Mouse (Mus musculus): Measurements from ENCODE around the gene Plppr3. TPM values are rescaled to one million over a fixed set of nuclear protein-coding genes. Genes with fewer than 3 reads are reported as not detected.

Gene Plppr3
- total RNA-seq, 1 experiment = 3.7 TPM

DNA sequence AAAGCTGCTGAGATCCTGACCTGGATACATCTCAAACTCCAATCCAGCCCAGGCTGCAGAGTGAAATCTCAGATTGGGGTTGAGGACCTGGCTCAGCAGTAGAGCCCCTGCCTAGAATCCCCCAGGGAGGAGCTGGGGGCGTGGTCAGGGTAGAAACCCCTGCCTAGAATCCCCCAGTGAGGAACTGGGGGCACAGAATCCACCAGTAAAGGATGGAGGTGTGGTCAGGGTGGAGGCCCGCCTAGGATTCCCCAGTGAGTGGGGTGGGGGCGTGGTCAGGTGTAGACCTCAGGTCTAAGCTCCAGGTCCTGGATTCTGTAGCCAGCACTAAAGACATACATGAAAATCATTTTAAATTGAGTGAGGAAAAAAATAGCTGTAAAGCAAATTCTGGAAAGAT lies 1.6 kb downstream of the Plppr3 start:
- in situ Hi-C loops (cut with MboI; ENCODE audit: low sequenced_read_pairs in 2 of 2, unreplicated experiment in 2 of 2) = no loop called here
- DNase-seq (ENCODE audit: low read depth, low spot score) = no peak
- no peak overlapping the region for H3K4me3 ChIP-seq (ENCODE audit: insufficient read depth in 1 of 2, low read depth in 1 of 2, low read length in 2 of 2, poor library complexity in 1 of 2, severe bottlenecking in 1 of 2)
- H3K4me1 ChIP-seq (ENCODE audit: control insufficient read depth in 2 of 2, insufficient read depth in 2 of 2, low read length in 2 of 2, poor library complexity in 1 of 2) = no peaks in the 10 kb centered on the region
- no peak overlapping the region for H3K27ac ChIP-seq (ENCODE audit: insufficient read depth, low read depth, low read length, poor library complexity, severe bottlenecking)
- H3K36me3 ChIP-seq (ENCODE audit: control insufficient read depth, insufficient read depth, low read length, poor library complexity, severe bottlenecking) = no peaks in the 10 kb centered on the region
- H3K9me3 ChIP-seq (ENCODE audit: control insufficient read depth, insufficient read depth, low read depth, low read length) = no peaks in the 10 kb centered on the region
- TF ChIP-seq CHD2 (IDR thresholded peaks at IDR 0.05; ENCODE audit: low read depth, low read length) (no peak), HCFC1 (IDR thresholded peaks at IDR 0.05; ENCODE audit: borderline replicate concordance, insufficient read depth, low read length) (no peak), MAFK (IDR thresholded peaks at IDR 0.05; ENCODE audit: insufficient read depth, low read depth, low read length) (no peak), ZC3H11A (IDR thresholded peaks at IDR 0.05; ENCODE audit: borderline replicate concordance, low read depth, low read length) (no peak), ZNF384 (IDR thresholded peaks at IDR 0.05; ENCODE audit: low read depth, low read length) (no peak)
- no peak overlapping the region for H3K9ac ChIP-seq (ENCODE audit: insufficient read depth, low read depth, low read length, poor library complexity, severe bottlenecking)

- TF ChIP-seq ZC3H11A (IDR thresholded peaks at IDR 0.05; ENCODE audit: borderline replicate concordance, low read depth, low read length) = no peak
- no peak for TF ChIP-seq HCFC1 (IDR thresholded peaks at IDR 0.05; ENCODE audit: borderline replicate concordance, insufficient read depth, low read length)
- no peak for TF ChIP-seq MAFK (IDR thresholded peaks at IDR 0.05; ENCODE audit: insufficient read depth, low read depth, low read length)
- Histone ChIP-seq H3K9ac (ENCODE audit: insufficient read depth, low read depth, low read length, poor library complexity, severe bottlenecking) (no peak overlapping the region), H3K4me3 (ENCODE audit: insufficient read depth in 1 of 2, low read depth in 1 of 2, low read length in 2 of 2, poor library complexity in 1 of 2, severe bottlenecking in 1 of 2) (no peak overlapping the region), H3K36me3 (ENCODE audit: control insufficient read depth, insufficient read depth, low read length, poor library complexity, severe bottlenecking) (no peaks in the 10 kb centered on the region), H3K9me3 (ENCODE audit: control insufficient read depth, insufficient read depth, low read depth, low read length) (no peaks in the 10 kb centered on the region), H3K4me1 (ENCODE audit: control insufficient read depth in 2 of 2, insufficient read depth in 2 of 2, low read length in 2 of 2, poor library complexity in 1 of 2) (peaks cover 0 to under 1% of the 10 kb centered on the region in 2 experiments; a peak in 1 of 4 replicates), H3K27ac (ENCODE audit: insufficient read depth, low read depth, low read length, poor library complexity, severe bottlenecking) (no peak overlapping the region)
- no peak for DNase-seq (ENCODE audit: low read depth, low spot score)
- in situ Hi-C loops (cut with MboI; ENCODE audit: low sequenced_read_pairs in 2 of 2, unreplicated experiment in 2 of 2) = no loop called here
These were observed 2.6 kb downstream of the Plppr3 start for GRCm38 (mm10) chr10:79871845-79872244.

- H3K9ac ChIP-seq (ENCODE audit: insufficient read depth, low read depth, low read length, poor library complexity, severe bottlenecking) = no peak overlapping the region
- H3K4me3 ChIP-seq (ENCODE audit: insufficient read depth in 1 of 2, low read depth in 1 of 2, low read length in 2 of 2, poor library complexity in 1 of 2, severe bottlenecking in 1 of 2) = no peak overlapping the region
- DNase-seq (ENCODE audit: low read depth, low spot score) = no peak
- H3K27ac ChIP-seq (ENCODE audit: insufficient read depth, low read depth, low read length, poor library complexity, severe bottlenecking) = no peak overlapping the region
- peaks cover 19% of the 10 kb centered on the region for H3K36me3 ChIP-seq (ENCODE audit: control insufficient read depth, insufficient read depth, low read length, poor library complexity, severe bottlenecking)
- in situ Hi-C loops (cut with MboI; ENCODE audit: low sequenced_read_pairs in 2 of 2, unreplicated experiment in 2 of 2) = no loop called here
- no peak for TF ChIP-seq MAFK (IDR thresholded peaks at IDR 0.05; ENCODE audit: insufficient read depth, low read depth, low read length)
- TF ChIP-seq CHD2 (IDR thresholded peaks at IDR 0.05; ENCODE audit: low read depth, low read length) = no peak
- TF ChIP-seq HCFC1 (IDR thresholded peaks at IDR 0.05; ENCODE audit: borderline replicate concordance, insufficient read depth, low read length) = no peak
- no peak for TF ChIP-seq ZC3H11A (IDR thresholded peaks at IDR 0.05; ENCODE audit: borderline replicate concordance, low read depth, low read length)
- no peak for TF ChIP-seq ZNF384 (IDR thresholded peaks at IDR 0.05; ENCODE audit: low read depth, low read length)
- no peaks in the 10 kb centered on the region for H3K9me3 ChIP-seq (ENCODE audit: control insufficient read depth, insufficient read depth, low read depth, low read length)
- peaks cover 0 to 5% of the 10 kb centered on the region in 2 experiments; a peak in 1 of 4 replicates for H3K4me1 ChIP-seq (ENCODE audit: control insufficient read depth in 2 of 2, insufficient read depth in 2 of 2, low read length in 2 of 2, poor library complexity in 1 of 2)
These were observed 7.8 kb downstream of the Plppr3 start for GRCm38 (mm10) chr10:79866601-79867000.

DNA sequence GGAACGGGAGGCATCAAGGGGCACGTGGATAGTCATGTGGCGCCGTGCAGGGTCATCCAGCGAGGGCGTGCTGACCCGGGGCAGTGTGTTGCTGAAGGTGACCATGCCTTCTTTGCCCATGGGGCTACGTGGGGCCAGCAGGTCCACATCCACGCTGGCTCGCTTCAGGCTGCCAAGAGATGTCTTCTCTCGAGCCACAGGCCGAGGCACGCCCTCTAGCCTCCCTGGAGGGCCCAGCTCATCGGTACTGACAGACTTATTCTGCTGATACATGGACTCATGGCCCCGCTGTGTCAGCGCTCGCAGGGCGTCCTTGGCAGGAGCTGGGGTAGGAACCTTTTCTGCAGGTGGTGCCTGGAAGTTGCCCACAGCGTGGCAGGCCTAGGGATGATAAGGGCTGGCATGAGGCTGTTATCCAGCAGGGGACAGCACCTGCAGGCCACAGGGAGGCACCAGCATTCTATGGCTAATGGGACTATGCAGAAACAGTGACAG lies 8.6 kb downstream of the Plppr3 start:
- in situ Hi-C loops (cut with MboI; ENCODE audit: low sequenced_read_pairs in 2 of 2, unreplicated experiment in 2 of 2) = no loop called here
- Histone ChIP-seq H3K4me1 (ENCODE audit: control insufficient read depth in 2 of 2, insufficient read depth in 2 of 2, low read length in 2 of 2, poor library complexity in 1 of 2) (peaks cover 0 to 10% of the 10 kb centered on the region in 2 experiments; a peak in 1 of 4 replicates), H3K9me3 (ENCODE audit: control insufficient read depth, insufficient read depth, low read depth, low read length) (no peaks in the 10 kb centered on the region), H3K4me3 (ENCODE audit: insufficient read depth in 1 of 2, low read depth in 1 of 2, low read length in 2 of 2, poor library complexity in 1 of 2, severe bottlenecking in 1 of 2) (no peak overlapping the region), H3K36me3 (ENCODE audit: control insufficient read depth, insufficient read depth, low read length, poor library complexity, severe bottlenecking) (peaks cover 26% of the 10 kb centered on the region), H3K27ac (ENCODE audit: insufficient read depth, low read depth, low read length, poor library complexity, severe bottlenecking) (no peak overlapping the region), H3K9ac (ENCODE audit: insufficient read depth, low read depth, low read length, poor library complexity, severe bottlenecking) (no peak overlapping the region)
- TF ChIP-seq HCFC1 (IDR thresholded peaks at IDR 0.05; ENCODE audit: borderline replicate concordance, insufficient read depth, low read length) (no peak), MAFK (IDR thresholded peaks at IDR 0.05; ENCODE audit: insufficient read depth, low read depth, low read length) (no peak), CHD2 (IDR thresholded peaks at IDR 0.05; ENCODE audit: low read depth, low read length) (no peak), ZNF384 (IDR thresholded peaks at IDR 0.05; ENCODE audit: low read depth, low read length) (no peak), ZC3H11A (IDR thresholded peaks at IDR 0.05; ENCODE audit: borderline replicate concordance, low read depth, low read length) (no peak)
- no peak for DNase-seq (ENCODE audit: low read depth, low spot score)

DNA sequence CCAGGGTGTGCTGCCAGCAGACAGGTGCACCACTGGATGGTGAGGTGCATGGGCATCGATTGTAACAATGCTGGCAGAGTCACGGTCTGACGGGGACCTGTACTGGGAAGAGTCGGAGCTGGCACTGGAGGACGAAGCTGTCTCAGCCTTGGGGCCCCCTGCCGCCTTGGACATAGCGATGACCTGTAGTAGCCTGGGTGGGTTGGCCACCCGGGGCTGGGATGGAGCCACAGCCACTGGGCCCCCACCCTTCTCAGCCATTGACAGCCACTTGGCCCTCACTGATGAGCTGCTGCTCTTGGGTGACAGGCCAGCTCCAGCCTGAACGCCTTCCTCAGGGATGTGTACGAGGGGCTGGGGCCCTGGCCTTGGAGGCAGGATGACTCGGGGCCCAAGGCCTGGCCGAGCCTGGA lies 9.2 kb downstream of the Plppr3 start:
- Histone ChIP-seq H3K4me3 (ENCODE audit: insufficient read depth in 1 of 2, low read depth in 1 of 2, low read length in 2 of 2, poor library complexity in 1 of 2, severe bottlenecking in 1 of 2) (no peak overlapping the region), H3K36me3 (ENCODE audit: control insufficient read depth, insufficient read depth, low read length, poor library complexity, severe bottlenecking) (peaks cover 33% of the 10 kb centered on the region), H3K4me1 (ENCODE audit: control insufficient read depth in 2 of 2, insufficient read depth in 2 of 2, low read length in 2 of 2, poor library complexity in 1 of 2) (peaks cover 0 to 15% of the 10 kb centered on the region in 2 experiments; a peak in 1 of 4 replicates), H3K27ac (ENCODE audit: insufficient read depth, low read depth, low read length, poor library complexity, severe bottlenecking) (no peak overlapping the region), H3K9me3 (ENCODE audit: control insufficient read depth, insufficient read depth, low read depth, low read length) (no peaks in the 10 kb centered on the region), H3K9ac (ENCODE audit: insufficient read depth, low read depth, low read length, poor library complexity, severe bottlenecking) (no peak overlapping the region)
- TF ChIP-seq CHD2 (IDR thresholded peaks at IDR 0.05; ENCODE audit: low read depth, low read length) = 0 out of 2 replicates have a peak, but pooled peaks have one; percentile 2
- TF ChIP-seq MAFK (IDR thresholded peaks at IDR 0.05; ENCODE audit: insufficient read depth, low read depth, low read length) = no peak
- TF ChIP-seq ZC3H11A (IDR thresholded peaks at IDR 0.05; ENCODE audit: borderline replicate concordance, low read depth, low read length) = no peak
- no peak for TF ChIP-seq HCFC1 (IDR thresholded peaks at IDR 0.05; ENCODE audit: borderline replicate concordance, insufficient read depth, low read length)
- in situ Hi-C loops (cut with MboI; ENCODE audit: low sequenced_read_pairs in 2 of 2, unreplicated experiment in 2 of 2) = no loop called here
- no peak for DNase-seq (ENCODE audit: low read depth, low spot score)
